Mouse (Mus musculus) ES-E14 (cell line): ENCODE measurements around the gene Foxj1. TPM values are rescaled to one million over a fixed set of nuclear protein-coding genes. Genes with fewer than 3 reads are reported as not detected.

Experiments
- DNase-seq: peaks from one replicate; pipeline ENCODE4 v3.0.0-alpha.2; 2013; ENCODE audit warnings: low read depth, low spot score
- H3K27ac ChIP-seq: 2 replicates; pipeline ENCODE4 v1.5.1; 2012; ENCODE audit warnings: low read depth, mild to moderate bottlenecking, low read length, moderate library complexity, mixed read lengths; ENCODE audit not compliant: poor library complexity, insufficient read depth, severe bottlenecking
- H3K36me3 ChIP-seq: 2 replicates; pipeline ENCODE4 v1.6.1; 2012; ENCODE audit warnings: mild to moderate bottlenecking, low read length, moderate library complexity, mixed read lengths; ENCODE audit not compliant: control insufficient read depth, poor library complexity, insufficient read depth, severe bottlenecking
- H3K4me1 ChIP-seq, 2 experiments: fragments of 150-350 bp in 1 of 2; sonication (generic) in 1 of 2; 2 replicates each; pipeline ENCODE4 v1.6.1; 2012; ENCODE audit warnings: low read length in 2 of 2, mild to moderate bottlenecking in 1 of 2, mixed read lengths in 1 of 2; ENCODE audit not compliant: control insufficient read depth in 2 of 2, insufficient read depth in 2 of 2, poor library complexity in 1 of 2
- H3K4me3 ChIP-seq, 2 experiments: fragments of 150-350 bp in 1 of 2; sonication (generic) in 1 of 2; 2 replicates each; pipeline ENCODE4 v1.5.1; 2012; ENCODE audit warnings: low read length in 2 of 2, low read depth in 1 of 2, mild to moderate bottlenecking in 1 of 2, mixed read lengths in 1 of 2; ENCODE audit not compliant: insufficient read depth in 1 of 2, poor library complexity in 1 of 2, severe bottlenecking in 1 of 2
- H3K9ac ChIP-seq: 2 replicates; pipeline ENCODE4 v1.6.1; 2012; ENCODE audit warnings: low read depth, mild to moderate bottlenecking, low read length, mixed read lengths; ENCODE audit not compliant: poor library complexity, insufficient read depth, severe bottlenecking
- H3K9me3 ChIP-seq: fragments of 150-350 bp; sonication (generic); 2 replicates; pipeline ENCODE4 v1.6.1; 2012; ENCODE audit warnings: low read depth, mild to moderate bottlenecking, low read length; ENCODE audit not compliant: control insufficient read depth, insufficient read depth
- CHD2 ChIP-seq: IDR thresholded peaks from 2 replicates; pipeline ENCODE4 v1.6.1; 2014; ENCODE audit warnings: mild to moderate bottlenecking, low read depth, low read length, inconsistent platforms
- HCFC1 ChIP-seq: IDR thresholded peaks from 2 replicates; pipeline ENCODE4 v1.6.1; 2012; ENCODE audit warnings: low read length, inconsistent platforms, borderline replicate concordance; ENCODE audit not compliant: insufficient read depth
- MAFK ChIP-seq: IDR thresholded peaks from 2 replicates; pipeline ENCODE4 v1.6.1; 2014; ENCODE audit warnings: mild to moderate bottlenecking, low read depth, low read length, inconsistent platforms; ENCODE audit not compliant: insufficient read depth
- ZC3H11A ChIP-seq: IDR thresholded peaks from 2 replicates; pipeline ENCODE4 v1.6.1; 2012; ENCODE audit warnings: low read depth, mild to moderate bottlenecking, inconsistent platforms, low read length, borderline replicate concordance
- ZNF384 ChIP-seq: IDR thresholded peaks from 2 replicates; pipeline ENCODE4 v1.6.1; 2012; ENCODE audit warnings: low read depth, low read length, inconsistent platforms
- in situ Hi-C, 2 experiments: fragments of 600-800 bp; cut with MboI; formaldehyde crosslinking; loops; one replicate each; pipeline ENCODE4 v1.15.1; 2025; ENCODE audit warnings: low sequenced_read_pairs in 2 of 2, inconsistent platforms in 1 of 2; ENCODE audit not compliant: unreplicated experiment in 2 of 2
- total RNA-seq: library from RNA; depleted of rRNA; stranded (reverse); fragments of 300-350 nt; gene quantifications from 2 replicates; pipeline ENCODE4 v1.2.3, GENCODE M21; 2012

Gene Foxj1
- total RNA-seq, 1 experiment, result 0.67 TPM

GRCm38 (mm10) chr11:116309601-116310000 is 25.6 kb downstream of the Foxj1 start:
- in situ Hi-C loops, result no loop called here

GRCm38 (mm10) chr11:116307762-116308531 is 27.3 kb downstream of the Foxj1 start:
- H3K4me3 ChIP-seq, result no peak overlapping the region
- H3K4me1 ChIP-seq, result peaks cover 0 to 6% of the 10 kb centered on the region in 2 experiments; a peak in 1 of 4 replicates
- H3K36me3 ChIP-seq, result peaks cover 6% of the 10 kb centered on the region
- no peak overlapping the region for H3K27ac ChIP-seq
- no peak for DNase-seq
- in situ Hi-C loops, result no loop called here
- TF ChIP-seq CHD2 (peak; percentile 67), HCFC1 (no peak)
- H3K9ac ChIP-seq, result no peak overlapping the region
- no peaks in the 10 kb centered on the region for H3K9me3 ChIP-seq

More at GRCm38 (mm10) chr11:116309601-116310000, 25.6 kb downstream of the Foxj1 start:
- H3K4me3 ChIP-seq, result no peak overlapping the region
- TF ChIP-seq ZNF384, result no peak
- TF ChIP-seq CHD2, result no peak
- TF ChIP-seq HCFC1, result no peak
- no peak for TF ChIP-seq ZC3H11A
- no peak for TF ChIP-seq MAFK
- H3K9ac ChIP-seq, result no peak overlapping the region
- peaks cover 2% of the 10 kb centered on the region for H3K36me3 ChIP-seq
- H3K9me3 ChIP-seq, result no peaks in the 10 kb centered on the region
- no peak overlapping the region for H3K27ac ChIP-seq
- no peak for DNase-seq
- peaks cover 0 to 6% of the 10 kb centered on the region in 2 experiments; a peak in 1 of 4 replicates for H3K4me1 ChIP-seq

GRCm38 (mm10) chr11:116307019-116307725 is 28.0 kb downstream of the Foxj1 start, which contains the start of gene Exoc7:
Gene Exoc7, minus strand, starts transcription at chr11:116307233.
- H3K4me1 ChIP-seq, result peaks cover 0 to 6% of the 10 kb centered on the region in 2 experiments; a peak in 1 of 4 replicates
- in situ Hi-C loops, result no loop called here
- H3K9ac ChIP-seq, result peak within 1 kb of the TSS; percentile 76
- H3K9me3 ChIP-seq, result no peaks in the 10 kb centered on the region
- H3K4me3 ChIP-seq, result peak within 1 kb of the TSS; percentile 81 to 88
- H3K27ac ChIP-seq, result no peak within 1 kb of the TSS
- no peak for DNase-seq
- TF ChIP-seq ZNF384 (no peak), MAFK (no peak), ZC3H11A (no peak), CHD2 (no peak), HCFC1 (no peak)
- peaks cover 6% of the 10 kb centered on the region for H3K36me3 ChIP-seq

GRCm38 (mm10) chr11:116306126-116306982 is 28.8 kb downstream of the Foxj1 start:
- no peak overlapping the region for H3K27ac ChIP-seq
- DNase-seq, result peak; percentile 90
- peak overlapping the region; percentile 76 for H3K9ac ChIP-seq
- no peak for TF ChIP-seq ZC3H11A
- TF ChIP-seq HCFC1, result peak; percentile 82
- in situ Hi-C loops, result no loop called here
- H3K36me3 ChIP-seq, result peaks cover 6% of the 10 kb centered on the region
- peaks cover 0 to 6% of the 10 kb centered on the region in 2 experiments; a peak in 1 of 4 replicates for H3K4me1 ChIP-seq
- H3K4me3 ChIP-seq, result peak overlapping the region; percentile 81 to 88
- H3K9me3 ChIP-seq, result no peaks in the 10 kb centered on the region
